Mouse (Mus musculus): ENCODE measurements at regions not wholly inside any gene's neighbourhood (a gene's known extent, or its start where the extent isn't known, plus 50 kb on each side); places are given as distances from the start of the nearest gene placed in this dataset.

- DNase-seq = no peak
These were observed 161.2 kb downstream of the Tfap2c start for GRCm38 (mm10) chr2:172710641-172711040.

- DNase-seq = no peak
These were observed 177.3 kb downstream of the Tfap2c start for GRCm38 (mm10) chr2:172726701-172727100.

DNA sequence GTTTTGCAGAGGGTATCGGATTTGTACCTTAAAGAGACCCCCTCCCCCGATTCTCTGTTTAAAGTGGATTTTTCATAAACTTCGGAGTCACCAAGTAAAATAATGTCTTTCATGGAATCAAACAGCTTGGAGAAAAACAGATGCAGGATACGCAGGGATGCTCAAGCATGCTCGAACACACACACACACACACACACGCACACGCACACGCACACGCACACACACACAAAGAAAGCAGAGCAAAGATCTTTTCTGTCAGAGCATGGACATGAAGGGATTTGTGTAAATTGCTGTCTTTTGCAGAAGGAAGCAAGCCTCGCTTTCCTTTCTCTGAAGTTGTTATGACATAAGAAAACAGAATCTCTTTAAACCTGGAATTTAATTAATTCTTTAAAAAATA is 178.2 kb downstream of the Tfap2c start:
- DNase-seq = no peak

DNA sequence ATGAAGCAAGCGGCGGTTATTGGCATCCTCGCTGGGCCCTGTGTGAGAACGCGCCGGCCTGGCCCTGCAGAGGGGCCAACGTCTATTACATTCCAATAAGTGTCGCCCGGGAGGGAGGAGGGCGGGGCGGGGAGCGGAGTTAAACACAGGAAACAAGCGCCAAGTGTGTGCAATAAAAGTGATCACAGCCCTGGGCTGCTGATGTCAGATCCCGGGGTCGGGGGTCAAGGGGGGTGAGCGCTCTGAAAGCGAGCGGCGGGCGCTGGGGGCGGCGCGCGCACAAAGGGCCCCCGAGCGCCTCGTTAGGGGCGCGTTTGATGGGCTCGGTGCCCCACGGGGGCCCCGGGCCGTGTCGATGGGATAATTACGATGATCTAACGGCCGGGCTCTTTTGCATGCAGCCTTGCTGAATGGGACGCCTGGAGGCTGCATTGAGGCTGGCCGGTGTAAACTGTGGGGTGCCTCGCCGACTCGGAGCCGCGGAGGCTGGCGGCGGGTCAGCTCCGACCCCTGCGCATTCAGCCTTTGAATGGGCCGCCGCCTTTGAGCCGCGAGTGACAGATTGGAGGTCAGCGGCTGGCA is 178.9 kb downstream of the Tfap2c start:
- DNase-seq = peak; percentile 16

GRCm38 (mm10) chr2:172729151-172729550 is 179.8 kb downstream of the Tfap2c start:
- no peak for DNase-seq

GRCm38 (mm10) chr2:172729741-172730140 is 180.3 kb downstream of the Tfap2c start:
- no peak for DNase-seq

GRCm38 (mm10) chr2:172731408-172731807 is 182.0 kb downstream of the Tfap2c start:
- no peak for DNase-seq

GRCm38 (mm10) chr2:172732453-172733210 is 183.2 kb downstream of the Tfap2c start:
- no peak for DNase-seq

GRCm38 (mm10) chr2:172733403-172733995 is 184.1 kb downstream of the Tfap2c start:
- DNase-seq = no peak

DNA sequence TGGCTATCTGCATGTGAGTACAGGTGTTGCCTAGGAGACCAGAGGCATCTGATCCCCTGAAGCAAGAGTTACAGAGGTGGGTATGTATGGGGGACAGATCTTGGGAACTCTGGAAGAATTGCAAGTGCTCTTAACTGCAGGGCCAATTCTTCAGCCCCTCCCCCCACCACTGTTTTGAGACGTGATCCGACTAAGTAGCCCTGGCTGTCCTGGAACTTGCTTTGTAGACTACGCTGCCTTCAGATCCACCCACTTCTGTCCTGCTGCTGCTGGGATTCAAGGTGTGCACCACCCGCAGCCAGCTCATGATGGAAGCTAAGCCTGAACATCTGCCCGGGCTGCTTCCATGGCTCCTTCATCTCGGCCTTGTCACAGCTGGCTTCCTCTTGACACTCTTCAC is 186.2 kb downstream of the Tfap2c start:
- no peak for DNase-seq

- DNase-seq = peak; percentile 62
These were observed 189.7 kb downstream of the Tfap2c start for GRCm38 (mm10) chr2:172739041-172739491.

DNA sequence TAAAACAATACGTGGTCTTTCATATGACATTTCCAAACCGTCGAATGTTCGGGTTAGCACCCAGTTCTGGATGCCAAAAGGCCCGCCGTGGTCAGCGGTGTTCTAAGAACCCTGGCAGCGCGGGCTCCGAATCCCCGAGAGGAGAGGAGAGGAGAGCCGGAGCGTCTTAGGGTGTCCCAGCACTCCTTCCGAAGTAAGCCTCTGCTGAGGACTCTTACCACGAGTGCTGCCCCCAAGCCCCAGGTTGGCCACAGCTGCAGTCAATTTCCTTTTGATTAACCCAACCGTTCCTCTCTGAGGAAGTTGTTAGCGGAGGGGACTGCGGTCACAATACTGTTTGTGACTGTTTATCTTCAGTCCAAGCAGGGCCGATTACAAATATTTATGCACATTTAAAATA is 190.1 kb downstream of the Tfap2c start:
- peak; percentile 18 for DNase-seq

- no peak for DNase-seq
These were observed 188.8 kb downstream of the Bmp7 start for GRCm38 (mm10) chr2:172751364-172751763.

DNA sequence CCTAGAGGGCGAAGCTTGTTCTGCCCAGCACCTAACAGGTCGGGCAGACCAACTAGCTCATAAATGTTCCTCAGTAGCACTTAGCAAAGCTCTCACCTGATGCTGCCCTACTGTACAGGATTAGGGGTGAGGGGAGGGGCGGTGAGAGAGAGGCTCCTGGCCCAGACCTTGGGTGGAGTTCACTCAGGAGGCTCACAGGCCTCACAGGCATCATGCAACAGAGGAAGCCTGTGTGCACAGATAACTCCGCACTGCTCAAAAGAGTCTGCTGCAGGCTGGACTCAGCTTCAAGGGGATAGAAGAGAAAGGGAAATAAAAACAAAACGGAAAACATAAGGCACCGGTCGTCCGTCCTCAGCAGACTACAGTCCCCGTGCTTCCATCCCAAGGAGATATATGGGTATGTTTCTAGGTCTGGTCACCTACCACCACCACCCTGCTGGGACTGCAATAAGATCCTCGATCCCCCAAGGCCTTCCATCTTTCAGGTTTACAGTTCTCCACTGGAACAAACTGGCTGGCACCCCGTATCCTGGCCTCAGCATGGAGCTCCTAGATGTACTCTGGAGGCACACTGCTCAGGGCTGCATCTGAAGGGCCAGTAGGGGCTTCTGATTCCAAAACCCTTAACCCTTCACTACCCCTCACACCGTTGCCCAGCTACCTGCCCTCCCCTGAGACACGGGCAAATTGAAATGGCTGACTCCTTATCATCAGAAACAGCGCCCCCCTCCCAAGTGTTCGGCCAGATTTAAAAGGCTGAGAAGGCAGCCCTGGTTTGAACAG is 184.2 kb downstream of the Bmp7 start:
- DNase-seq = no peak

GRCm38 (mm10) chr2:172756472-172756860 is 183.7 kb downstream of the Bmp7 start:
- DNase-seq = no peak

DNA sequence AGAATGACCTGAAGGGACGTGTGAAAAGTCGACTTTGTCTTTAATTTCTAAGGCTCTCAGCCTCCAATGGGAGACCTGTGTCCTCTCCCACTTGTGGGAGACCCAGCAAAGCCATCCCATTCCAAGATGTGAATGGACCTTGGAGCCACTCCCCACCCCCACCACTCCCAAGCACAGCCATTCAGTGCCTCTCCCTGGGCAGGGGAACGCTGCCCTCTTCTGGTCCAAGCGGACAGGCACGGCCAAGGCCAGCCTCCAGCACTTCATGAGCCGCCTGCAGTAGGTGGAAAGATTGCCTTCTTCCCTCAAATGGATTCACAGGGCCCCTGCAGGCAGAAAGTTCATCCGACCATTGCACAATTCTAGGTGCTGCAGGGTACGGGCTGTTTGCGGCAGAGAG is 181.6 kb downstream of the Bmp7 start:
- DNase-seq = no peak

DNA sequence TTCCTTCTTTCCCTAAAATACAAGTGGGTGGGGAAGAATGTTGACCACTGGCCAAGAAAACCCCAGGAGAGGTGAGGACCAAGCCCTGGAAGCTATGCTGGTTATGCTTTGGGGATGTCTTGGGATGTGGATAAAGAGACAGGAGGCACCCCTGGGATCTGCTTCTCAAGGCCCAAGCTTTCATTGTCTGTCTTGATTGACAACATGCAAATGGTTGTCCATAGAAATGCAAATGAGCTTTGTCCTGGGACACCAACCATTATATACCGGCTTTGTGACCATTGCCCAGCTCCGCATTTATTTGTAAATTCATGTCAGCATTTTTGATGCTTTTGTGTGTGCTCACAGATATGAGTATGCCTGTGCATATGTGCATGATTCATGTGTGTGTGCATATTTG is 174.9 kb downstream of the Bmp7 start:
- no peak for DNase-seq

- DNase-seq = no peak
These were observed 173.7 kb downstream of the Bmp7 start for GRCm38 (mm10) chr2:172766403-172766802.

DNA sequence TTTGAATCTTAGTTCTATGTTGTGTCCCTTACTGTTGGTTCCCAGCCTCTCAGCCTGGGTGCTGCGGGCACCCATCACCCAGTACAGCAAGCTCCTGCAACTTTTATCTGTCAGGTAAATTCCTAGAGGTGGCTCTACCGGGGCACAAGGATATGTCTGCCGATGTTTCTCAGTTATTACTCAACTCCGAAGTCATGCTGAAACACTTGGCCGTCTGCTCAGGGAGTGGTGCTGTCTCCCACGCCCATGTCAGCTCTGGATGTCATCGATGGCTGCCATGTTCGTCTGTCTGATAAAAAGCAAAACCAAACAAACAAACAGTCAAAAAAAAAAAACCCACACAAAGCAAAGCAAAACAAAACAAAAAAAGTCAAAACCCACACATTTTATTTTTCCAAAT is 171.4 kb downstream of the Bmp7 start:
- DNase-seq = no peak

- no peak for DNase-seq
These were observed 170.1 kb downstream of the Bmp7 start for GRCm38 (mm10) chr2:172770061-172770460.

GRCm38 (mm10) chr2:172770606-172771005 is 169.5 kb downstream of the Bmp7 start:
- DNase-seq = no peak

DNA sequence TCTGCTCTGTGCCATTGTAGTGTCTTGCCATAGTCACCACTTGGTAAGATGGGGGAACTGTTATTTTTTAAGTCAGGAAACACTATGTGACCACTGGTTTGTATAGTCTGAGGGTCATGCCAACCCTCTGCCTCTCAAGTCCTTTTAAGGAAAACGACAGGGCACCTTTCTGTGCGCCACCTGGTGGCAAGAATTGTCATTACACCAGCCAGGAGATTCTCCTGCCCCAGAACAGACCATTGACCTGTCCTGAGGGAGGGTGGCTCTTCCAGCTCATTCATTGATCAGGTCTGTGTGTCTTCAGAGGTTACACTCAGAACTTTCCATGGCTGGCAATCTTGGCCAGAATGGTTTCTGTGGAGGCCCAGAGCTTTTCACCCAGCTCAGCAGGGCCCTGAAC is 166.9 kb downstream of the Bmp7 start:
- peak; percentile 77 for DNase-seq

DNA sequence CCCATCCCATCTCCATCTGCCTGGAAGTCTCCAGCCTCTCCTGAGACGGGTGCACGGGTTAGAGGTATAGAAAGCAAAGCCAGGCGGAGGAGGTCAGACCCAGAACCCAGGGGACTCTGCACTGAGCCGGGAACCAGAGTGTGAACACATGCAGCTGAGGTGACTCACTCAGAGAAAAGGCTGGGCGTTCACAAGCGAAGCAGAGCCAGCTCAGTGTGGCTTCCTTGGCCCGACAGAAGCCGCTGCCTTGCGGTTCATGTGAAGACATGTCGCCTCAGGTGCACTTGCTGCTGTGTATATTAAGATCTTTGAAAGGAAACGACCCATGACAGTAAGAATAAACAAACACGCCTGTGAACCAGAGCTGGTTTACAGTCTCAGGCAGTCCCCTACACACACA is 163.6 kb downstream of the Bmp7 start:
- DNase-seq = peak; percentile 54

DNA sequence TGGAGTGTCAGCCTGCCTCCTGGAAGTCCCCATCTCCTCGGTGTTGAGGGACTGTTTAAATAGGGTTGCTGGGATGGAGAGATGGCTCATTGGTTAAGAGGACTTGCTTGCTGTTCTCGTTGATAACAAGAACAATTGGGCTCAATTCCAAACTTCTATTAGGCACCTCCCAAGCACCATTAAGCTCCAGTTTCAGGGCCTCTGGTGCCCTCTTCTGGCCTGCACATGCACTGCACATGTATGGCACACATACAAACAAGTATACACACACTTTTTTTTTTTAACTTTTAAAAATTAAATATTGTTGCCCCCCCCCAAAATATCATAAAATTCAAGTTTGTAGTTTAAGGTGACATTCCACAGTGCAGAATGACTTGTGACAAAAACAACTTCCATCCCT is 162.3 kb downstream of the Bmp7 start:
- no peak for DNase-seq
